In the genomic region with DNA sequence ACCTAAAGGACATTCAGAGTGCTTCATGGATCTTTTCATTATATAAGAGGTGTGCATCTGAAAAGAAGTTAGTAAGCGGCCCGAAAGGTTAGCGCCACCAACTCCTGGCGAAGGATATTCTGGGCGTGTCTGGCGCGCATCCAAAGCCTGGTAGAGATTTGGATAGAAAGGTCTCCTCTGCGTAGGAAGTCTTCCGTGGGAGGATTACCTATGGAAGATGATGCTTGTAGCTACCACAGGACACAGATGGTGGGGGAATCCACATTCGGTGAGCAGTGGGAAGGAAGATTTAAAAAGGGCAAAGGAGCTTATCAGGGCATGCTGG, we compare ENCODE assay signal across 8 mouse cellular contexts. TPM values are rescaled to one million over a fixed set of nuclear protein-coding genes. Genes with fewer than 3 reads are reported as not detected.
DNase-seq lines count a peak whose midpoint lies in the region; ATAC-seq and TF ChIP-seq lines count a peak whose summit lies in the region.

No protein-coding gene starts in this region.

- H3K9ac ChIP-seq in hindbrain, embryonic 11.5 days (ENCODE audit: low read depth, low read length), result peak overlapping the region; percentile 52
- H3K9ac ChIP-seq in liver, embryonic 14.5 days (replicated peaks), result peak overlapping the region; percentile 85

- no peak for TF ChIP-seq POLR2A in cortical plate, adult 2 months (IDR thresholded peaks at IDR 0.05; ENCODE audit: extremely low read depth, insufficient read depth, low read length)

- H3K27ac ChIP-seq in cortical plate, adult 2 months (ENCODE audit: insufficient read depth, low read length), result no peak overlapping the region
- no peak overlapping the region for H3K27ac ChIP-seq in hindbrain, embryonic 11.5 days (ENCODE audit: low read depth, low read length)
- H3K27ac ChIP-seq in liver, embryonic 14.5 days, result peak overlapping the region; percentile 91

- ATAC-seq in hindbrain, embryonic 11.5 days (ENCODE audit: low FRiP score), result no peak
- ATAC-seq in liver, embryonic 14.5 days (ENCODE audit: insufficient read depth), result no peak

- H3K79me2 ChIP-seq in C2C12 (ENCODE audit: control insufficient read depth, insufficient read depth), result peaks cover 23% of the 10 kb centered on the region

- no peaks in the 10 kb centered on the region for H3K4me1 ChIP-seq in cortical plate, adult 2 months (ENCODE audit: control insufficient read depth, insufficient read depth, low read length)
- H3K4me1 ChIP-seq in hindbrain, embryonic 11.5 days (replicated peaks; ENCODE audit: control insufficient read depth, insufficient read depth, low read length), result no peaks in the 10 kb centered on the region
- peaks cover 15 to 24% of the 10 kb centered on the region in 2 experiments for H3K4me1 ChIP-seq in liver, embryonic 14.5 days (replicated peaks; ENCODE audit: control insufficient read depth in 2 of 2, insufficient read depth in 2 of 2, low read length in 1 of 2)

- peak overlapping the region; percentile 69 for H3K4me3 ChIP-seq in C2C12 (ENCODE audit: insufficient read depth, poor library complexity, severe bottlenecking)
- peak overlapping the region; percentile 46 for H3K4me3 ChIP-seq in cortical plate, adult 2 months (ENCODE audit: insufficient read depth, low read length)
- H3K4me3 ChIP-seq in hindbrain, embryonic 11.5 days (ENCODE audit: low read depth, low read length), result peak overlapping the region; percentile 73
- peak overlapping the region; percentile 91 to 95 for H3K4me3 ChIP-seq in liver, embryonic 14.5 days (ENCODE audit: insufficient read depth in 1 of 2, low read depth in 2 of 2, low read length in 2 of 2)

- 4% methylated on average over 10 of the region's 10 CpGs for WGBS in hindbrain, embryonic 11.5 days
- under 1% methylated on average over 10 of the region's 10 CpGs for WGBS in liver, embryonic 14.5 days (ENCODE audit: insufficient replicate concordance)

- peaks cover 6% of the 10 kb centered on the region for H3K79me3 ChIP-seq in C2C12 (ENCODE audit: low read depth)

- H3K9me3 ChIP-seq in hindbrain, embryonic 11.5 days (ENCODE audit: control insufficient read depth, low read length), result no peaks in the 10 kb centered on the region
- H3K9me3 ChIP-seq in liver, embryonic 14.5 days (ENCODE audit: control insufficient read depth, low read length), result no peaks in the 10 kb centered on the region

- TF ChIP-seq EP300 in liver, embryonic 14.5 days (IDR thresholded peaks at IDR 0.05; ENCODE audit: low read depth), result no peak

- peak overlapping the region; percentile 48 for H3K4me2 ChIP-seq in hindbrain, embryonic 11.5 days (replicated peaks; ENCODE audit: low read depth, low read length)
- peak overlapping the region; percentile 94 for H3K4me2 ChIP-seq in liver, embryonic 14.5 days (ENCODE audit: low read depth)

- H3K36me3 ChIP-seq in C2C12 (ENCODE audit: control insufficient read depth, insufficient read depth), result peaks cover 17% of the 10 kb centered on the region
- no peaks in the 10 kb centered on the region for H3K36me3 ChIP-seq in hindbrain, embryonic 11.5 days (ENCODE audit: control insufficient read depth, insufficient read depth, low read length)
- H3K36me3 ChIP-seq in liver, embryonic 14.5 days (replicated peaks; ENCODE audit: control insufficient read depth, insufficient read depth, low read depth), result peaks cover 19% of the 10 kb centered on the region

- H3ac ChIP-seq in C2C12 (ENCODE audit: control insufficient read depth, insufficient read length, low read depth), result peak overlapping the region; percentile 89

- DNase-seq in adrenal gland, postnatal 14 days, result peak; percentile 47
- no peak for DNase-seq in adrenal gland, adult 18-20 months (ENCODE audit: low spot score in 2 of 2)
- DNase-seq in hindbrain, embryonic 11.5 days (ENCODE audit: low spot score), result no peak
- DNase-seq in liver, embryonic 14.5 days (ENCODE audit: low read depth in 3 of 3, low spot score in 3 of 3), result peak; percentile 30 to 48 (median 30)
- DNase-seq in spleen, postnatal 4 days (ENCODE audit: low spot score in 2 of 2), result peak; percentile 72 to 84
- DNase-seq in adrenal gland, postnatal 4 days (ENCODE audit: low spot score in 2 of 2), result no peak

- H3K27me3 ChIP-seq in C2C12 (ENCODE audit: control insufficient read depth, insufficient read depth, insufficient read length), result no peaks in the 10 kb centered on the region
- H3K27me3 ChIP-seq in hindbrain, embryonic 11.5 days (ENCODE audit: control insufficient read depth, insufficient read depth, low read length), result no peaks in the 10 kb centered on the region
- no peaks in the 10 kb centered on the region for H3K27me3 ChIP-seq in liver, embryonic 14.5 days (ENCODE audit: control insufficient read depth, insufficient read depth, low read length)

- TF ChIP-seq CTCF in C2C12 (IDR thresholded peaks at IDR 0.05; ENCODE audit: control insufficient read depth, insufficient read depth, insufficient read length), result no peak
- no peak for TF ChIP-seq CTCF in cortical plate, adult 2 months (IDR thresholded peaks at IDR 0.05; ENCODE audit: extremely low read depth, insufficient read depth, low read length)
- TF ChIP-seq CTCF in liver, embryonic 14.5 days (IDR thresholded peaks at IDR 0.05; ENCODE audit: low read depth), result no peak

TF ChIP-seq in C2C12, 6 proteins besides CTCF, POLR2A, EP300 and RAD21:
- TF ChIP-seq MAX (IDR thresholded peaks at IDR 0.05) (no peak), USF1 (IDR thresholded peaks at IDR 0.05; ENCODE audit: low read depth) (no peak), MYOD1 (IDR thresholded peaks at IDR 0.05; ENCODE audit: control insufficient read depth, insufficient read length, low read depth) (no peak), MYOG (IDR thresholded peaks at IDR 0.05; ENCODE audit: control insufficient read depth, extremely low read depth, insufficient read length) (no peak), FOSL1 (IDR thresholded peaks at IDR 0.05; ENCODE audit: insufficient read depth, low read length, poor library complexity, severe bottlenecking) (no peak), CEBPB (IDR thresholded peaks at IDR 0.05; ENCODE audit: low read depth) (no peak)
TF ChIP-seq in C2C12: peak in this region for 0.

RNA-seq across cellular contexts. Expression of a gene that starts 0.6 kb away (rescaled TPM):
- 5.6 and 6.9 TPM in 2 replicates for total RNA-seq in adrenal gland, postnatal 14 days (2021)
- total RNA-seq in adrenal gland, adult 18-20 months (2021), result 1 to 10 TPM; 1.1 to 2.0 TPM
- polyA plus RNA-seq in C2C12 (2012; fragmentation: generic; extraction: Trizol), result 9.9 TPM
- 1.9 and 3.2 TPM in 2 replicates for polyA plus RNA-seq in cortical plate, adult 2 months (2012; rRNA removed)
- polyA plus RNA-seq in hindbrain, embryonic 11.5 days (2014; fragmentation: Nextera tagmentation; extraction: Ambion mirVana), result 23.9 and 29.3 TPM in 2 replicates
- polyA plus RNA-seq in liver, embryonic 14.5 days (2012; rRNA removed), result 4.6 and 8.9 TPM in 2 replicates
- polyA plus RNA-seq in liver, embryonic 14.5 days (2014; fragmentation: Nextera tagmentation; extraction: Ambion mirVana), result 16.5 and 16.6 TPM in 2 replicates
- total RNA-seq in adrenal gland, postnatal 4 days (2021), result 10 to 100 TPM in 1 of 2 experiments, 1 to 10 TPM in 1; 9.4 to 10.8 TPM

Comparison
In these comparisons a context has a peak if more than half of its experiments do, and no peak if none do; other contexts are left out.
1. DNase-seq: peak in adrenal gland, postnatal 14 days (single experiment), liver, embryonic 14.5 days (3 of 3) and spleen, postnatal 4 days (2 of 2); none in adrenal gland, adult 18-20 months (0 of 2), hindbrain, embryonic 11.5 days (single experiment) and adrenal gland, postnatal 4 days (0 of 2).
2. Peak in every context shown above with its lines, with median percentiles within 50 percentile points of each other: H3K4me3 ChIP-seq.